Mouse (Mus musculus) CH12.LX (cell line): ENCODE data around the gene Ddx20. TPM values are rescaled to one million over a fixed set of nuclear protein-coding genes. Genes with fewer than 3 reads are reported as not detected.

ENCODE experiments used
- DNase-seq: peaks from one replicate; pipeline ENCODE4 v3.0.0-alpha.2; 2013; ENCODE audit errors: extremely low read depth
- H3K27ac ChIP-seq: 2 replicates; pipeline ENCODE4 v1.5.1; 2012; ENCODE audit warnings: low read depth, mild to moderate bottlenecking, control low read depth, moderate library complexity; ENCODE audit not compliant: insufficient read depth
- H3K27me3 ChIP-seq: replicated peaks from 2 replicates; pipeline ENCODE3; 2012; ENCODE audit warnings: inconsistent platforms
- H3K36me3 ChIP-seq, 2 experiments: replicated peaks in 1 of 2; 2 replicates each; pipeline versions ENCODE3 to v1.6.1; 2012; ENCODE audit warnings: inconsistent platforms in 1 of 2, low read length in 1 of 2, mild to moderate bottlenecking in 1 of 2, mixed read lengths in 1 of 2, moderate library complexity in 1 of 2; ENCODE audit not compliant: control insufficient read depth in 1 of 2, insufficient read depth in 1 of 2
- H3K4me1 ChIP-seq, 2 experiments: 2 replicates each; pipeline ENCODE4 v1.6.1; 2012; ENCODE audit warnings: inconsistent platforms in 1 of 2, moderate library complexity in 1 of 2; ENCODE audit not compliant: insufficient read depth in 2 of 2, control insufficient read depth in 1 of 2
- H3K4me2 ChIP-seq: 2 replicates; pipeline ENCODE4 v1.6.1; 2012; ENCODE audit warnings: low read depth, mild to moderate bottlenecking, control low read depth; ENCODE audit not compliant: poor library complexity, insufficient read depth, severe bottlenecking
- H3K4me3 ChIP-seq, 3 experiments: fragments of 150-350 bp in 1 of 3; sonication (generic) in 1 of 3; replicated peaks in 1 of 3; 2 replicates each; pipeline versions ENCODE3 to v1.5.1; 2011 to 2012; ENCODE audit warnings: low read depth in 2 of 3, low read length in 2 of 3, mild to moderate bottlenecking in 2 of 3, moderate library complexity in 2 of 3, control low read depth in 1 of 3, improper control_type of control experiment in 1 of 3, inconsistent platforms in 1 of 3, mixed read lengths in 1 of 3; ENCODE audit not compliant: poor library complexity in 1 of 3
- H3K79me2 ChIP-seq: replicated peaks from 2 replicates; pipeline ENCODE4 v1.6.1; 2012; ENCODE audit warnings: mild to moderate bottlenecking, moderate library complexity; ENCODE audit not compliant: control insufficient read depth, poor library complexity, insufficient read depth, severe bottlenecking; ENCODE audit errors: extremely low read depth
- H3K9ac ChIP-seq: 2 replicates; pipeline ENCODE4 v1.6.1; 2012; ENCODE audit warnings: low read depth, mild to moderate bottlenecking, control low read depth, moderate library complexity; ENCODE audit not compliant: insufficient read depth
- H3K9me3 ChIP-seq: replicated peaks from 2 replicates; pipeline ENCODE3; 2012; ENCODE audit warnings: low read length, inconsistent platforms, mixed read lengths
- BHLHE40 ChIP-seq: IDR thresholded peaks from 2 replicates; pipeline ENCODE4 v1.6.1; 2011; ENCODE audit warnings: mild to moderate bottlenecking, low read depth, low read length, improper control_type of control experiment
- CHD1 ChIP-seq: IDR thresholded peaks from 2 replicates; pipeline ENCODE4 v1.6.1; 2012; ENCODE audit warnings: low read depth, low read length, improper control_type of control experiment, inconsistent platforms
- CHD2 ChIP-seq: IDR thresholded peaks from 2 replicates; pipeline ENCODE4 v1.6.1; 2011; ENCODE audit warnings: low read length, improper control_type of control experiment
- CTCF ChIP-seq, 2 experiments: IDR thresholded peaks in 1 of 2; conservative IDR thresholded peaks in 1 of 2; 2 replicates each; pipeline ENCODE4 v1.5.1; 2011 to 2012; ENCODE audit warnings: low read depth in 2 of 2, low read length in 2 of 2, improper control_type of control experiment in 1 of 2, inconsistent platforms in 1 of 2, mild to moderate bottlenecking in 1 of 2, moderate library complexity in 1 of 2
- E2F4 ChIP-seq: IDR thresholded peaks from 2 replicates; pipeline ENCODE4 v1.6.1; 2011; ENCODE audit warnings: low read depth, low read length, improper control_type of control experiment; ENCODE audit not compliant: insufficient replicate concordance
- ELF1 ChIP-seq: IDR thresholded peaks from 2 replicates; pipeline ENCODE4 v1.6.1; 2014; ENCODE audit warnings: low read depth, mild to moderate bottlenecking, inconsistent platforms, low read length, improper control_type of control experiment
- EP300 ChIP-seq: IDR thresholded peaks from 2 replicates; pipeline ENCODE4 v1.6.1; 2011; ENCODE audit warnings: low read length, improper control_type of control experiment
- ETS1 ChIP-seq: conservative IDR thresholded peaks from 2 replicates; pipeline ENCODE4 v1.6.1; 2012; ENCODE audit warnings: low read depth, mild to moderate bottlenecking, inconsistent platforms, low read length, improper control_type of control experiment, moderate library complexity
- GABPA ChIP-seq: IDR thresholded peaks from 2 replicates; pipeline ENCODE4 v1.6.1; 2012; ENCODE audit warnings: low read depth, low read length, improper control_type of control experiment, inconsistent platforms; ENCODE audit not compliant: insufficient replicate concordance
- HCFC1 ChIP-seq: IDR thresholded peaks from 2 replicates; pipeline ENCODE4 v1.6.1; 2012; ENCODE audit warnings: low read depth, mild to moderate bottlenecking, inconsistent platforms, low read length, improper control_type of control experiment
- IRF4 ChIP-seq: IDR thresholded peaks from 2 replicates; pipeline ENCODE4 v1.6.1; 2014; ENCODE audit warnings: low read depth, mild to moderate bottlenecking, inconsistent platforms, low read length, improper control_type of control experiment
- JUN ChIP-seq: IDR thresholded peaks from 2 replicates; pipeline ENCODE4 v1.6.1; 2011; ENCODE audit warnings: low read depth, mild to moderate bottlenecking, low read length, improper control_type of control experiment, moderate library complexity; ENCODE audit not compliant: insufficient read depth
- JUND ChIP-seq: conservative IDR thresholded peaks from 2 replicates; pipeline ENCODE4 v1.6.1; 2011; ENCODE audit warnings: low read depth, low read length, improper control_type of control experiment
- KAT2A ChIP-seq: IDR thresholded peaks from 2 replicates; pipeline ENCODE4 v1.6.1; 2012; ENCODE audit warnings: low read length, improper control_type of control experiment, inconsistent platforms; ENCODE audit not compliant: insufficient replicate concordance
- MAFK ChIP-seq: IDR thresholded peaks from 2 replicates; pipeline ENCODE4 v1.6.1; 2011; ENCODE audit warnings: low read length, improper control_type of control experiment; ENCODE audit not compliant: insufficient replicate concordance
- MAX ChIP-seq: IDR thresholded peaks from 2 replicates; pipeline ENCODE4 v1.6.1; 2011; ENCODE audit warnings: low read length, improper control_type of control experiment
- MAZ ChIP-seq: IDR thresholded peaks from 2 replicates; pipeline ENCODE4 v1.6.1; 2012; ENCODE audit warnings: low read depth, mild to moderate bottlenecking, inconsistent platforms, low read length, improper control_type of control experiment, moderate library complexity
- MEF2A ChIP-seq: IDR thresholded peaks from 2 replicates; pipeline ENCODE4 v1.6.1; 2014; ENCODE audit warnings: low read depth, mild to moderate bottlenecking, inconsistent platforms, low read length, improper control_type of control experiment, borderline replicate concordance
- MXI1 ChIP-seq: IDR thresholded peaks from 2 replicates; pipeline ENCODE4 v1.6.1; 2011; ENCODE audit warnings: mild to moderate bottlenecking, low read depth, low read length, improper control_type of control experiment
- MYC ChIP-seq: IDR thresholded peaks from 2 replicates; pipeline ENCODE4 v1.6.1; 2011; ENCODE audit warnings: low read depth, mild to moderate bottlenecking, improper control_type of control experiment, low read length
- NELFE ChIP-seq: IDR thresholded peaks from 2 replicates; pipeline ENCODE4 v1.6.1; 2011; ENCODE audit warnings: low read depth, low read length, improper control_type of control experiment
- NRF1 ChIP-seq: IDR thresholded peaks from 2 replicates; pipeline ENCODE4 v1.6.1; 2014; ENCODE audit warnings: low read depth, mild to moderate bottlenecking, inconsistent platforms, low read length, improper control_type of control experiment, moderate library complexity
- PAX5 ChIP-seq: IDR thresholded peaks from 2 replicates; pipeline ENCODE4 v1.6.1; 2012; ENCODE audit warnings: low read length, inconsistent platforms, mixed read lengths
- POLR2A ChIP-seq: IDR thresholded peaks from 2 replicates; pipeline ENCODE4 v1.6.1; 2011; ENCODE audit warnings: low read depth, mild to moderate bottlenecking, improper control_type of control experiment, low read length
- POLR2AphosphoS2 ChIP-seq: IDR thresholded peaks from 2 replicates; pipeline ENCODE4 v1.6.1; 2011; ENCODE audit warnings: low read depth, low read length, improper control_type of control experiment
- RAD21 ChIP-seq: IDR thresholded peaks from 2 replicates; pipeline ENCODE4 v1.6.1; 2011; ENCODE audit warnings: low read depth, mild to moderate bottlenecking, low read length, improper control_type of control experiment, moderate library complexity
- RCOR1 ChIP-seq: conservative IDR thresholded peaks from 2 replicates; pipeline ENCODE4 v1.6.1; 2012; ENCODE audit warnings: low read depth, mild to moderate bottlenecking, inconsistent platforms, low read length, improper control_type of control experiment
- SIN3A ChIP-seq: IDR thresholded peaks from 2 replicates; pipeline ENCODE4 v1.6.1; 2012; ENCODE audit warnings: low read length, improper control_type of control experiment, inconsistent platforms
- SMC3 ChIP-seq: IDR thresholded peaks from 2 replicates; pipeline ENCODE4 v1.6.1; 2011; ENCODE audit warnings: low read depth, low read length, improper control_type of control experiment
- TBP ChIP-seq: conservative IDR thresholded peaks from 2 replicates; pipeline ENCODE4 v1.6.1; 2011; ENCODE audit warnings: low read depth, low read length, improper control_type of control experiment
- TCF12 ChIP-seq: IDR thresholded peaks from 2 replicates; pipeline ENCODE4 v1.6.1; 2014; ENCODE audit warnings: low read depth, mild to moderate bottlenecking, inconsistent platforms, low read length, improper control_type of control experiment
- UBTF ChIP-seq: IDR thresholded peaks from 2 replicates; pipeline ENCODE4 v1.6.1; 2012; ENCODE audit warnings: low read depth, mild to moderate bottlenecking, inconsistent platforms, low read length, improper control_type of control experiment, moderate library complexity
- USF2 ChIP-seq: conservative IDR thresholded peaks from 2 replicates; pipeline ENCODE4 v1.6.1; 2011; ENCODE audit warnings: low read depth, low read length, improper control_type of control experiment
- ZC3H11A ChIP-seq: IDR thresholded peaks from 2 replicates; pipeline ENCODE4 v1.6.1; 2012; ENCODE audit warnings: low read depth, mild to moderate bottlenecking, inconsistent platforms, low read length, improper control_type of control experiment
- ZKSCAN1 ChIP-seq: IDR thresholded peaks from 2 replicates; pipeline ENCODE4 v1.6.1; 2012; ENCODE audit warnings: low read depth, inconsistent platforms, low read length, improper control_type of control experiment, borderline replicate concordance
- ZMIZ1 ChIP-seq: IDR thresholded peaks from 2 replicates; pipeline ENCODE4 v1.6.1; 2012; ENCODE audit warnings: low read depth, mild to moderate bottlenecking, inconsistent platforms, low read length, improper control_type of control experiment
- ZNF384 ChIP-seq: IDR thresholded peaks from 2 replicates; pipeline ENCODE4 v1.6.1; 2012; ENCODE audit warnings: low read depth, low read length, improper control_type of control experiment, inconsistent platforms
- dilution Hi-C: fragments of 300-500 bp; cut with MboI; formaldehyde crosslinking; loops from 2 replicates; pipeline ENCODE4 v1.14.3; 2020; ENCODE audit warnings: low sequenced_read_pairs; ENCODE audit not compliant: extremely low pct_unique_long_range_greater_than_20kb, extremely low pct_ligation_motif_present
- in situ Hi-C: fragments of 300-500 bp; cut with MboI; formaldehyde crosslinking; loops from 3 replicates; pipeline ENCODE4 v1.14.3; 2019; ENCODE audit warnings: low sequenced_read_pairs, low pct_ligation_motif_present, low pct_unique_long_range_greater_than_20kb, mixed read lengths
- polyA plus RNA-seq: library from polyadenylated mRNA; unstranded; fragments of >175 nt; gene quantifications from 2 replicates; pipeline ENCODE4 v1.2.1, GENCODE M21; 2012; ENCODE audit warnings: low read depth; ENCODE audit not compliant: insufficient read length
- total RNA-seq, 2 experiments: library from RNA; depleted of rRNA; stranded (reverse); fragments of 300-350 nt in 1 of 2; fragments of >200 nt in 1 of 2; gene quantifications; 2 replicates each; pipeline ENCODE4 v1.2.3; 2012 to 2014

Gene Ddx20
- total RNA-seq (2012; rRNA removed) (30.8 and 40.9 TPM in 2 replicates), total RNA-seq (2014; rRNA removed) (66.5 and 76.0 TPM in 2 replicates), polyA plus RNA-seq (42.0 and 50.4 TPM in 2 replicates)

DNA sequence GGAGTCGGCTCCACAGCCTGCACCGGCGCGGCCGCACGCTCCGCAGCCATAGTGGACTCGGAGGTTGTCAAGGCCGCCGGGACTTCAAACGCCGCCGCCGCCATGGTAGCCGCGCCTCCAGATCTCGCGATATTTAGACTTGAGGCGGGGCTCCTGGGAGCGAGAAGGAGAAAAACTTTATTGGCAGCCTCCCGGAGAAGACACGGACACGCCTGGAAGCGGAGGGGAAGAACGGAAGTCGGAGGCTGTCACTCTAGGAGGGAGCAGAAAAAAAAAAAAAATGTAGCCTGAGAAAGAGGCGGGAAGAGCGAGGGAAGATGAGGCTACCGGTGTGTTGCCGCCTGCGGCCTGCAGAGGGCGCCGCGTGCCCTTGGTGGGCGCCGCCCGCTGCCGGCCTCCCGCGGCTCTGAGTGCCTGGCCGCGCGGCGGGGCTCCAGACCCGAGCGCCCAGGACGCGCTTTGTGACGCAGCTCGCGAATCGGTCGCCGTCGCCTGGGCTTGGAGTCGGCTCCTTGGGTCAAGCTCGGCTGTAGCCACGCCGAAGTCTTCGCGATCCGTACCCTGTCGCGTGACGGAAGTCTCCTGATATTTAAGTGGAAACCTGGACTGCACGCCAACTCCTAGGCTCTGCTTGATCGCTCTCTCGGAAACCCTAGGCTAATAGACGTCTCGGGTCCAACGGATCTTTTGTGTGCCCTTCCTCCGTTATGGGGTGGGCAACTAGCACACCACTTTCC is at the start of gene Ddx20:
TSS of gene Ddx20 (minus strand) at position 251 of the 737 bp plus-strand sequence.
- Histone ChIP-seq H3K4me1 (peaks cover 4 to 21% of the 10 kb centered on the region in 2 experiments; a peak in 3 of 4 replicates), H3K27ac (peak within 1 kb of the TSS; percentile 60), H3K27me3 (peaks cover 13% of the 10 kb centered on the region), H3K9ac (peak within 1 kb of the TSS; percentile 79), H3K4me3 (peak within 1 kb of the TSS; percentile 77 to 97 (median 93)), H3K4me2 (peak within 1 kb of the TSS; percentile 91), H3K36me3 (peaks cover 15 to 26% of the 10 kb centered on the region in 2 experiments), H3K79me2 (peaks cover 22% of the 10 kb centered on the region), H3K9me3 (no peaks in the 10 kb centered on the region)
- peak; percentile 98 for DNase-seq
- in situ Hi-C loops (loop anchor here (5.0 to 25.0 kb wide), 3 partner anchors 35 to 210 kb away; partner anchors contain the start of gene Rap1a), dilution Hi-C loops (loop anchor here (25.0 kb wide), 1 partner anchor 225 kb away; no protein-coding TSS in a partner anchor)
- TF ChIP-seq NRF1 (peak; percentile 21), UBTF (peak; percentile 93), JUN (no peak), USF2 (no peak), JUND (no peak), E2F4 (peak; percentile 95; the same call in 1 of the 2 replicates), ZKSCAN1 (no peak; the same call in 1 of the 2 replicates), MAFK (no peak), POLR2A (peak; percentile 84), MAX (peak; percentile 83; the same call in 1 of the 2 replicates), PAX5 (no peak), ZNF384 (peak; percentile 99), SMC3 (peak; percentile 97), ZMIZ1 (peak; percentile 78), BHLHE40 (peak; percentile 67), TCF12 (peak; percentile 91), MAZ (peak; percentile 81; the same call in 1 of the 2 replicates), ELF1 (peak; percentile 94), KAT2A (peak; percentile 75; the same call in 1 of the 2 replicates), MXI1 (peak; percentile 86), POLR2AphosphoS2 (no peak), SIN3A (peak; percentile 95), RAD21 (peak; percentile 93), NELFE (peak; percentile 80), MEF2A (peak; percentile 90), IRF4 (peak; percentile 97), ETS1 (peak; percentile 71), RCOR1 (peak; percentile 73; the same call in 1 of the 2 replicates), CTCF (conservative IDR thresholded peaks at IDR 0.05 in 1 of 2, IDR thresholded peaks at IDR 0.05 in 1 of 2; ENCODE audit: low read depth in 2 of 2, low read length in 2 of 2) (peak; percentile 29 to 97; a peak in 3 of 4 replicates), GABPA (no peak; the same call in 1 of the 2 replicates), HCFC1 (peak; percentile 93), CHD1 (no peak), ZC3H11A (peak; percentile 74), TBP (peak; percentile 73; the same call in 1 of the 2 replicates), CHD2 (peak; percentile 100), EP300 (peak; percentile 50; the same call in 1 of the 2 replicates), MYC (peak; percentile 78)
